Mouse (Mus musculus) left cerebral cortex, adult 18-20 months (tissue): Measurements from ENCODE around the gene Vmn2r103. TPM values are rescaled to one million over a fixed set of nuclear protein-coding genes. Genes with fewer than 3 reads are reported as not detected.

Source experiments
- DNase-seq, 2 experiments: peaks; one replicate each; pipeline ENCODE4 v3.0.0; 2021 to 2022; ENCODE audit warnings: low spot score in 2 of 2, mixed read lengths in 1 of 2
- long read RNA-seq, 2 experiments: library from polyadenylated mRNA; stranded (forward); transcript quantifications; one replicate each; pipeline ENCODE4 v2.0.0; 2021
- total RNA-seq, 2 experiments: library from RNA; stranded (reverse); gene quantifications; 2 replicates each; pipeline ENCODE4 v1.2.3; 2021

Gene Vmn2r103
- total RNA-seq = not detected
- long read RNA-seq, experiment 1 = 0 reads
- long read RNA-seq, experiment 2 = 0 reads

GRCm38 (mm10) chr17:19773063-19773462 lies at the start of gene Vmn2r103:
TSS of gene Vmn2r103 (plus strand) at chr17:19773363.
- DNase-seq = no peak

GRCm38 (mm10) chr17:19778994-19779393 lies 5.8 kb downstream of the Vmn2r103 start:
- no peak for DNase-seq

GRCm38 (mm10) chr17:19789248-19789647 lies 16.1 kb downstream of the Vmn2r103 start:
- DNase-seq = no peak

Other genes with a start within 250 kb of the Vmn2r103 start
- not detected for gene Vmn2r101, start 196.1 kb upstream of the Vmn2r103 start, total RNA-seq
- not detected for gene Vmn2r102, start 113.0 kb upstream of the Vmn2r103 start, total RNA-seq